Mouse (Mus musculus) thymus, adult 2 months (tissue): ENCODE results near the gene Zswim8.

ENCODE experiments used
- CTCF ChIP-seq: fragments of 200-500 bp; IDR thresholded peaks from 2 replicates; pipeline ENCODE4 v1.5.1; 2012; ENCODE audit warnings: mild to moderate bottlenecking, control low read depth, low read length, moderate library complexity, borderline replicate concordance; ENCODE audit not compliant: control insufficient read depth, poor library complexity, insufficient read depth; ENCODE audit errors: extremely low read depth
- POLR2A ChIP-seq: fragments of 200-500 bp; IDR thresholded peaks from 2 replicates; pipeline ENCODE4 v1.6.1; 2012; ENCODE audit warnings: mild to moderate bottlenecking, low read length, control low read depth, moderate library complexity; ENCODE audit not compliant: control insufficient read depth, poor library complexity, insufficient read depth; ENCODE audit errors: extremely low read depth

DNA sequence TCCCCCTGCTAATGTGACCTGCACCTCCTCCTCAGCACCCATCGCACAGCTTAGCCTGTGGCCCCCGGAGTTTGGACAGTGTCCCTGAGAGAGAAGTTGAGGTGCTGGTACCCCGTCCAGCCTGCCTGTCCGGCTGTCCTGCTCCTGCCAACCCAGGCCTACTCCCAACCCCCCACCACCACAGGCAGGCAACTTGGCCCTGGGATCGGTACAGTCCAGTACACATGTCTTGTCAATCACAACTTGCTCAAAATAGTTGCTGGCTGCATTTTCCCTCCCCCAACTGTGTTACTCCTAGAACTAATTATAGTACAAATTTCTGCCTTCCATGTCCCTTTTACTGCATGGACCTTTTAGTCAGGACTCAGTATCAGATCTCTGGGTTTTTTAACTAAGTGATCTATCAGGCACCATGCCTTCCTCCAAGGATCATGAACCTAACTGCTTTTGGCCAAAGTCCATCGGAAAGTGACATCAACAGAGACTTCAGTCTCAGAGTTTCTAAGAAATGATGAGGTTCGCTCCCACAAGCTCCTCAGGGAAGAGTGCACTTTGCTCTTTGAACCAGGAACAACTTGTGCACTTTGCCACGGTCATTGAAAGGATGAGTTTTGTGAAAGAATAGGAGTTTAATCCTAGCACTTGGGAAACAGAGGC lies 39.1 kb upstream of the Zswim8 start, which contains the start of gene Synpo2l:
- TF ChIP-seq CTCF, result no peak
- no peak for TF ChIP-seq POLR2A
